Mouse (Mus musculus) cerebellum, adult 2 months (tissue): ENCODE data around the gene Shank1. TPM values are rescaled to one million over a fixed set of nuclear protein-coding genes. Genes with fewer than 3 reads are reported as not detected.
"Not testable (repeated sequence)": the region's sequence is repeated elsewhere in the genome, so short reads cannot be mapped to it uniquely, and the experiment has no call there.

Source experiments
- DNase-seq, 2 experiments: peaks; one replicate each; pipeline ENCODE4 v3.0.0; 2021
- H3K27ac ChIP-seq: fragments of 200-500 bp; 2 replicates; pipeline ENCODE4 v1.5.1; 2012; ENCODE audit warnings: low read length, control low read depth, inconsistent platforms; ENCODE audit not compliant: insufficient read depth
- H3K27me3 ChIP-seq: fragments of 200-500 bp; 2 replicates; pipeline ENCODE4 v1.6.1; 2012; ENCODE audit warnings: inconsistent platforms, mild to moderate bottlenecking, low read length, moderate library complexity; ENCODE audit not compliant: control insufficient read depth, insufficient read depth
- H3K4me1 ChIP-seq: fragments of 200-500 bp; 2 replicates; pipeline ENCODE4 v1.6.1; 2011; ENCODE audit warnings: low read length; ENCODE audit not compliant: control insufficient read depth, insufficient read depth
- H3K4me3 ChIP-seq: fragments of 200-500 bp; replicated peaks from 2 replicates; pipeline ENCODE3; 2011; ENCODE audit warnings: mild to moderate bottlenecking, low read depth, low read length, control low read depth; ENCODE audit not compliant: insufficient read depth
- CTCF ChIP-seq: fragments of 200-500 bp; IDR thresholded peaks from 2 replicates; pipeline ENCODE4 v1.5.1; 2011; ENCODE audit warnings: low read depth, mild to moderate bottlenecking, control low read depth, low read length, moderate library complexity, borderline replicate concordance; ENCODE audit not compliant: insufficient read depth
- POLR2A ChIP-seq: fragments of 200-500 bp; IDR thresholded peaks from 2 replicates; pipeline ENCODE4 v1.6.1; 2011; ENCODE audit warnings: low read length, control low read depth, borderline replicate concordance; ENCODE audit not compliant: insufficient read depth
- WGBS: fragments of 180-500 bp; shearing (Covaris S2); methylation state at CpG from one replicate; pipeline ENCODE4 v1.1.7; 2018; 5-methylcytosine and 5-hydroxymethylcytosine counted together
- polyA plus RNA-seq: library from polyadenylated mRNA; depleted of rRNA; stranded (reverse); fragments of >200 nt; gene quantifications from 2 replicates; pipeline ENCODE4 v1.2.3, GENCODE M21; 2012

Shank1 gene
- polyA plus RNA-seq, 1 experiment, result 51.4 TPM

GRCm38 (mm10) chr7:44287760-44288159 lies 22.3 kb upstream of the Shank1 start:
- Histone ChIP-seq H3K4me3 (no peak overlapping the region), H3K27ac (no peak overlapping the region), H3K27me3 (no peaks in the 10 kb centered on the region), H3K4me1 (no peaks in the 10 kb centered on the region)
- no peak for DNase-seq
- 80% methylated on average over 7 of the region's 7 CpGs for WGBS
- TF ChIP-seq POLR2A (no peak), CTCF (no peak)

GRCm38 (mm10) chr7:44290986-44291385 lies 19.1 kb upstream of the Shank1 start:
- H3K4me1 ChIP-seq, result no peaks in the 10 kb centered on the region
- no peak overlapping the region for H3K4me3 ChIP-seq
- H3K27ac ChIP-seq, result no peak overlapping the region
- no peak for DNase-seq
- 76% methylated on average over 4 of the region's 4 CpGs for WGBS
- no peaks in the 10 kb centered on the region for H3K27me3 ChIP-seq
- TF ChIP-seq POLR2A, result no peak
- no peak for TF ChIP-seq CTCF

- no peaks in the 10 kb centered on the region for H3K4me1 ChIP-seq
- 47% methylated on average over 4 of the region's 4 CpGs for whole genome bisulfite sequencing
- TF ChIP-seq POLR2A (no peak), CTCF (no peak)
- H3K4me3 ChIP-seq, result no peak overlapping the region
- H3K27me3 ChIP-seq, result no peaks in the 10 kb centered on the region
- no peak for DNase-seq
- H3K27ac ChIP-seq, result no peak overlapping the region
Measured at GRCm38 (mm10) chr7:44291418-44291817, 18.6 kb upstream of the Shank1 start.

- not testable (repeated sequence) for DNase-seq, H3K4me3 ChIP-seq, H3K27ac ChIP-seq, H3K4me1 ChIP-seq, H3K27me3 ChIP-seq
- 73% methylated on average over 2 of the region's 2 CpGs for WGBS
Measured at GRCm38 (mm10) chr7:44297501-44297900, 12.6 kb upstream of the Shank1 start.

GRCm38 (mm10) chr7:44303346-44304340 lies 6.4 kb upstream of the Shank1 start:
- H3K4me3 ChIP-seq, result peak overlapping the region; percentile 78
- H3K27ac ChIP-seq, result peak overlapping the region; percentile 76; the same call in 1 of the 2 replicates
- H3K27me3 ChIP-seq, result no peaks in the 10 kb centered on the region
- peaks cover 4% of the 10 kb centered on the region; the same call in 1 of the 2 replicates for H3K4me1 ChIP-seq
- no peak for DNase-seq
- 83% methylated on average over 14 of the region's 14 CpGs for WGBS
- TF ChIP-seq CTCF (no peak), POLR2A (no peak)

- peak overlapping the region; percentile 76 for H3K27ac ChIP-seq
- H3K4me1 ChIP-seq, result peaks cover 4% of the 10 kb centered on the region; the same call in 1 of the 2 replicates
- no peaks in the 10 kb centered on the region for H3K27me3 ChIP-seq
- DNase-seq, result no peak
- TF ChIP-seq POLR2A (no peak), CTCF (no peak)
- WGBS, result under 1% methylated on average over 25 of the region's 25 CpGs
- H3K4me3 ChIP-seq, result peak overlapping the region; percentile 78
Measured at GRCm38 (mm10) chr7:44304463-44304774, 5.6 kb upstream of the Shank1 start.

GRCm38 (mm10) chr7:44304775-44305641 lies 5.0 kb upstream of the Shank1 start:
- WGBS, result 1% methylated on average over 49 of the region's 49 CpGs
- peak; percentile 98 to 100 for DNase-seq
- H3K27ac ChIP-seq, result peak overlapping the region; percentile 76
- H3K27me3 ChIP-seq, result no peaks in the 10 kb centered on the region
- H3K4me3 ChIP-seq, result peak overlapping the region; percentile 78
- peak; percentile 100 for TF ChIP-seq POLR2A
- TF ChIP-seq CTCF, result no peak
- peaks cover 4% of the 10 kb centered on the region; the same call in 1 of the 2 replicates for H3K4me1 ChIP-seq

GRCm38 (mm10) chr7:44305686-44306085 lies 4.4 kb upstream of the Shank1 start:
- peak overlapping the region; percentile 78 for H3K4me3 ChIP-seq
- no peak for DNase-seq
- peak overlapping the region; percentile 14; the same call in 1 of the 2 replicates for H3K27ac ChIP-seq
- H3K4me1 ChIP-seq, result peaks cover 4% of the 10 kb centered on the region; the same call in 1 of the 2 replicates
- H3K27me3 ChIP-seq, result no peaks in the 10 kb centered on the region
- 5% methylated on average over 16 of the region's 16 CpGs for whole genome bisulfite sequencing
- TF ChIP-seq CTCF (no peak), POLR2A (peak; percentile 41; the same call in 1 of the 2 replicates)
